Mouse (Mus musculus): ENCODE results near the gene Nudt4. TPM values are rescaled to one million over a fixed set of nuclear protein-coding genes. Genes with fewer than 3 reads are reported as not detected.
A peak's percentile ranks its signal among the peaks of the same experiment; 100 is the strongest.

Nudt4 gene
- total and polyA plus RNA-seq, 3 experiments, result 23.7 to 67.4 (median 39.2) TPM

GRCm38 (mm10) chr10:95551752-95552151 lies 12.2 kb downstream of the Nudt4 start:
- no peak for DNase-seq (ENCODE audit: extremely low read depth)
- Histone ChIP-seq H3K79me2 (replicated peaks; ENCODE audit: control insufficient read depth, extremely low read depth, insufficient read depth, poor library complexity, severe bottlenecking) (peaks cover 9% of the 10 kb centered on the region; the same call in 1 of the 2 replicates), H3K27me3 (replicated peaks) (no peaks in the 10 kb centered on the region), H3K27ac (ENCODE audit: insufficient read depth, low read depth) (no peak overlapping the region), H3K36me3 (replicated peaks in 1 of 2; ENCODE audit: control insufficient read depth in 1 of 2, insufficient read depth in 1 of 2, low read length in 1 of 2) (peaks cover 6 to 71% of the 10 kb centered on the region in 2 experiments), H3K9me3 (replicated peaks; ENCODE audit: low read length) (no peaks in the 10 kb centered on the region), H3K4me3 (replicated peaks in 1 of 3; ENCODE audit: low read depth in 2 of 3, low read length in 2 of 3, poor library complexity in 1 of 3) (no peak overlapping the region), H3K4me1 (ENCODE audit: control insufficient read depth in 1 of 2, insufficient read depth in 2 of 2) (peaks cover 0 to 55% of the 10 kb centered on the region in 2 experiments; a peak in 3 of 4 replicates), H3K9ac (ENCODE audit: insufficient read depth, low read depth) (no peak overlapping the region), H3K4me2 (ENCODE audit: insufficient read depth, low read depth, poor library complexity, severe bottlenecking) (no peak overlapping the region)
- in situ Hi-C loops (cut with MboI; ENCODE audit: low pct_ligation_motif_present, low pct_unique_long_range_greater_than_20kb, low sequenced_read_pairs) (loop anchor here (25.0 kb wide), 1 partner anchor 486 kb away; no protein-coding TSS in a partner anchor), dilution Hi-C loops (cut with MboI; ENCODE audit: extremely low pct_ligation_motif_present, extremely low pct_unique_long_range_greater_than_20kb, low sequenced_read_pairs) (no loop called here)
- TF ChIP-seq ELF1 (IDR thresholded peaks at IDR 0.05; ENCODE audit: low read depth, low read length), result no peak
- TF ChIP-seq SMC3 (IDR thresholded peaks at IDR 0.05; ENCODE audit: low read depth, low read length), result peak; percentile 44
- no peak for TF ChIP-seq SIN3A (IDR thresholded peaks at IDR 0.05; ENCODE audit: low read length)
- TF ChIP-seq CTCF (conservative IDR thresholded peaks at IDR 0.05 in 1 of 2, IDR thresholded peaks at IDR 0.05 in 1 of 2; ENCODE audit: low read depth in 2 of 2, low read length in 2 of 2), result peak; percentile 26 to 61; a peak in 2 of 4 replicates
- no peak for TF ChIP-seq USF2 (conservative IDR thresholded peaks at IDR 0.05; ENCODE audit: low read depth, low read length)
- TF ChIP-seq RAD21 (IDR thresholded peaks at IDR 0.05; ENCODE audit: low read depth, low read length), result peak; percentile 56
- TF ChIP-seq KAT2A (IDR thresholded peaks at IDR 0.05; ENCODE audit: insufficient replicate concordance, low read length), result no peak
- TF ChIP-seq JUN (IDR thresholded peaks at IDR 0.05; ENCODE audit: insufficient read depth, low read depth, low read length), result no peak
- TF ChIP-seq ZC3H11A (IDR thresholded peaks at IDR 0.05; ENCODE audit: low read depth, low read length), result no peak

DNA sequence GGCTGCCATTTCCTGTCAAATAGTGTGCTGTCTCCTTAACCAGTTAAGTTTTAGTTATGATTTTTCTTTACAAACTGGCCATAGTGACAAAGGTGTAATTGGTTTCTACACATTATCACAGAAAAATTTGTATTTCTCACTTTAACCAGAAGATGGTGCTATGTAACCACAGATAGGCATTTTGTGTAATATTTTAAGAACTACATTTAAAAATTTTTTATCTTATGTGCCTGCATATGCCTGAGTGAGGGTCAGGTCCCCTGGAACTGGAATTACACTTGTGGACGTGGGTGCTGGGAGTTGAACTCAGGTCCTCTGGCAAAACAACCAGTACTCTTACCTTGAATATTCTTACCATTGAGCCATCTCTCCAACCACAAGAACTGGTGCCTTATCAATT lies 13.4 kb downstream of the Nudt4 start:
- Histone ChIP-seq H3K36me3 (replicated peaks in 1 of 2; ENCODE audit: control insufficient read depth in 1 of 2, insufficient read depth in 1 of 2, low read length in 1 of 2) (peaks cover 13 to 71% of the 10 kb centered on the region in 2 experiments), H3K9me3 (replicated peaks; ENCODE audit: low read length) (no peaks in the 10 kb centered on the region), H3K4me3 (replicated peaks in 1 of 3; ENCODE audit: low read depth in 2 of 3, low read length in 2 of 3, poor library complexity in 1 of 3) (no peak overlapping the region), H3K9ac (ENCODE audit: insufficient read depth, low read depth) (no peak overlapping the region), H3K4me1 (ENCODE audit: control insufficient read depth in 1 of 2, insufficient read depth in 2 of 2) (peaks cover 0 to 68% of the 10 kb centered on the region in 2 experiments; a peak in 3 of 4 replicates), H3K4me2 (ENCODE audit: insufficient read depth, low read depth, poor library complexity, severe bottlenecking) (no peak overlapping the region), H3K79me2 (replicated peaks; ENCODE audit: control insufficient read depth, extremely low read depth, insufficient read depth, poor library complexity, severe bottlenecking) (peaks cover 9% of the 10 kb centered on the region), H3K27ac (ENCODE audit: insufficient read depth, low read depth) (no peak overlapping the region), H3K27me3 (replicated peaks) (no peaks in the 10 kb centered on the region)
- no peak for TF ChIP-seq NRF1 (IDR thresholded peaks at IDR 0.05; ENCODE audit: low read depth, low read length)
- peak; percentile 90 for TF ChIP-seq RAD21 (IDR thresholded peaks at IDR 0.05; ENCODE audit: low read depth, low read length)
- no peak for TF ChIP-seq HCFC1 (IDR thresholded peaks at IDR 0.05; ENCODE audit: low read depth, low read length)
- TF ChIP-seq ELF1 (IDR thresholded peaks at IDR 0.05; ENCODE audit: low read depth, low read length), result no peak
- no peak for TF ChIP-seq RCOR1 (conservative IDR thresholded peaks at IDR 0.05; ENCODE audit: low read depth, low read length)
- TF ChIP-seq JUND (conservative IDR thresholded peaks at IDR 0.05; ENCODE audit: low read depth, low read length), result no peak
- TF ChIP-seq NELFE (IDR thresholded peaks at IDR 0.05; ENCODE audit: low read depth, low read length), result no peak
- TF ChIP-seq MAX (IDR thresholded peaks at IDR 0.05; ENCODE audit: low read length), result no peak
- TF ChIP-seq EP300 (IDR thresholded peaks at IDR 0.05; ENCODE audit: low read length), result no peak
- TF ChIP-seq ZMIZ1 (IDR thresholded peaks at IDR 0.05; ENCODE audit: low read depth, low read length), result no peak
- no peak for TF ChIP-seq USF2 (conservative IDR thresholded peaks at IDR 0.05; ENCODE audit: low read depth, low read length)
- no peak for TF ChIP-seq POLR2A (IDR thresholded peaks at IDR 0.05; ENCODE audit: low read depth, low read length)
- no peak for TF ChIP-seq MEF2A (IDR thresholded peaks at IDR 0.05; ENCODE audit: borderline replicate concordance, low read depth, low read length)
- TF ChIP-seq CTCF (conservative IDR thresholded peaks at IDR 0.05 in 1 of 2, IDR thresholded peaks at IDR 0.05 in 1 of 2; ENCODE audit: low read depth in 2 of 2, low read length in 2 of 2), result peak; percentile 28 to 74; a peak in 3 of 4 replicates
- no peak for TF ChIP-seq JUN (IDR thresholded peaks at IDR 0.05; ENCODE audit: insufficient read depth, low read depth, low read length)
- no peak for TF ChIP-seq MXI1 (IDR thresholded peaks at IDR 0.05; ENCODE audit: low read depth, low read length)
- no peak for TF ChIP-seq MYC (IDR thresholded peaks at IDR 0.05; ENCODE audit: low read depth, low read length)
- no peak for TF ChIP-seq PAX5 (IDR thresholded peaks at IDR 0.05; ENCODE audit: low read length)
- no peak for TF ChIP-seq SIN3A (IDR thresholded peaks at IDR 0.05; ENCODE audit: low read length)
- TF ChIP-seq MAZ (IDR thresholded peaks at IDR 0.05; ENCODE audit: low read depth, low read length), result no peak
- TF ChIP-seq SMC3 (IDR thresholded peaks at IDR 0.05; ENCODE audit: low read depth, low read length), result peak; percentile 58
- no peak for TF ChIP-seq MAFK (IDR thresholded peaks at IDR 0.05; ENCODE audit: insufficient replicate concordance, low read length)
- no peak for TF ChIP-seq TCF12 (IDR thresholded peaks at IDR 0.05; ENCODE audit: low read depth, low read length)
- no peak for TF ChIP-seq IRF4 (IDR thresholded peaks at IDR 0.05; ENCODE audit: low read depth, low read length)
- TF ChIP-seq ETS1 (conservative IDR thresholded peaks at IDR 0.05; ENCODE audit: low read depth, low read length), result no peak
- in situ Hi-C loops (cut with MboI; ENCODE audit: low pct_ligation_motif_present, low pct_unique_long_range_greater_than_20kb, low sequenced_read_pairs) (loop anchor here (25.0 kb wide), 1 partner anchor 487 kb away; no protein-coding TSS in a partner anchor), dilution Hi-C loops (cut with MboI; ENCODE audit: extremely low pct_ligation_motif_present, extremely low pct_unique_long_range_greater_than_20kb, low sequenced_read_pairs) (no loop called here)
- DNase-seq (ENCODE audit: extremely low read depth), result no peak
